Mouse (Mus musculus) urinary bladder, postnatal 14 days (tissue): ENCODE results near the gene Tubb4b.

ENCODE experiments used
- DNase-seq: peaks from one replicate; pipeline ENCODE4 v3.0.0; 2021; ENCODE audit warnings: low spot score

Gene Tubb4b

DNA sequence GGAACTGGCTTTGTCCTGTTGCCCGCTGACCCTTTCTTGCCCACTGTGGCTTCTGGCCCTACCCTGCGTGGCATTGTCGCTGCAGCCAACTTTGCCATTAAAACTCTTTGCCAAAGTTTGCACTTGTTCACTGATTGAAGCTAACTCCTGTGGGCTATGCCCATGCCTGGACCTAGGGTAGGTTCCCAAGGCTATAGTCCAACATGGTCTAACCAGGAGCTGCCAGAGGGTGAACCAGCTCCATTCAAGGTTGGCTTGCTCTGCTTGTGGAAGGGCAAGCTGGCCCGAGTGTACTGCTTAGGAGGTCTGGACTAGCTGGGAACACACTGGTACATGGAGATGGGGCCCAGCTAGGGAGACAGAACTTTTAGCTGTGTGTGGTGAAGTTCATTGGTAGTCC is 19.6 kb upstream of the Tubb4b start:
- DNase-seq = no peak

DNA sequence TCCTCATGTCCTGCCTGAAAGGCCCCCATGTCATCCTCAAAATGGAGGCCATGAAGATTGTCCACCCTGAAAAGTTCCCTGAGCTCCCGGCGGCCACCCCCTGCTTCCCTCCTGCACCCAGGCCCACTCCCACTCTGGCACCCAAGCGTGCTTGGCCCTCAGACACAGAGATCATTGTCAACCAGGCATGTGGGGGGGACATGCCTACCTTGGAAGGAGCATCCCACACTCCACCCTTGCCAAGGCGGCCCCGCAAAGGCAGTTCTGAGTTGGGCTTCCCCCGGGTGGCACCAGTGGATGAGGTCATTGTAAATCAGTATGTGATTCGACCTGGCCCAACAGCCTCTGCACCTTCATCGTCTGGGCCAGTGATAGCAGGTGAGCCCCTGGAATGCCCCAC is 18.8 kb upstream of the Tubb4b start:
- DNase-seq = no peak

GRCm38 (mm10) chr2:25242101-25242506 is 17.6 kb upstream of the Tubb4b start, which contains the start of the genes Rnf208 and Cysrt1:
TSS of gene Rnf208 (plus strand) at chr2:25242255.
TSS of gene Cysrt1 (minus strand) at chr2:25242452.
- DNase-seq = no peak

- no peak for DNase-seq
Measured at GRCm38 (mm10) chr2:25241438-25241775, 16.9 kb upstream of the Tubb4b start.

DNA sequence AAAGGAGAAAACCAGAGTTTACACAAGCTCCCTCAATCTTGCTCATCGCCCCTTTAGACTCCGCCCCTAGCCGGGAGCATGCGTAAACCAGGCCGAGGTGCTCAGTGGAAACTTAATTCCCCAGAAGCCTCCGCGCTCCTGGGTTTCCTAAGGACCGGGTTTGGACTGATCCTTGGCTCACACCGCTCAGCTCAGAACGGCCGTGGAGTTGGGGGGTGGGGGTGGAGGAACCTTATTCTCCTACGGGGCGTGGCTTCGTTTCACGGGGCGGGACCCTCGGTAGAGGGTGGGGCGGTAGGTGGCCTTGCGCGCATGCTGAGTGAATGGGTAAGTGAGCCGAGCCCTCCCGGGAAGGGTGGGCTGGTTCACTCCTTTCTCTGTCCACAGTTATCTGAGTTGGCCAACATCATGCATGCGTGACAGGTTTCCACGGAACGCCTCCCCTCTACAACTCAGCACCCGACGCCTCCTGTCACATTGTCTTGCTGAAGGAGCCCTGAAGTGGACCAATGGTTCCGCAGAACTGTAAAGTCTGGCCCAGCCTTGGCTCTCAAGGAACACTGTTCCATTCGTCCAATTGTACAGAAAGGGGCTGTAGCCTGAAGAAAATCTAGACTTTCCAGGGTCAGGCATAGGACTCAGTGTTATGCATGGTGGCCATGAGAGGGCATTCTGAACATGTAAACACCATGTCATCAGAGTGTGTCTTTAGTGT is 16.4 kb upstream of the Tubb4b start:
- peak; percentile 78 for DNase-seq

DNA sequence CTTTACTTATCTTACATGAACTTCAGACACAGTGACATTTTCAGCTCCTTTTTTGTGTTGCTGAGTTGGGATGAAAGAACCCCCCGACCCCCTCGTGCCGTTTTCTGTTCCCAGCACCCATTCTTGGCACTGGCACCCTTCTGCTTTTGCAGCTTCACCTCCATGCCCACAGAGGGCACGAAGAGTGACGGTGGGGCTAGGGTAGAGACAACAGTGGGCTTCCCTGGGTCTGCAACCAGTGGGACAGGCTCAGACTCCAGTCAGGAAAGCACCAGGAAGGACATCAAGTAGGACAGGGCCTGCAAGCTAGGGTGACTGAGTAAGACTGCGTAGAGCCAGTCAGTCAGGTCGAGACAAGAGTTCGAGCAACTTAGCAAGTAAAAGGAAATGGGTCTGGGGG is 15.8 kb upstream of the Tubb4b start:
- no peak for DNase-seq

- no peak for DNase-seq
Measured at GRCm38 (mm10) chr2:25239766-25240165, 15.3 kb upstream of the Tubb4b start.

DNA sequence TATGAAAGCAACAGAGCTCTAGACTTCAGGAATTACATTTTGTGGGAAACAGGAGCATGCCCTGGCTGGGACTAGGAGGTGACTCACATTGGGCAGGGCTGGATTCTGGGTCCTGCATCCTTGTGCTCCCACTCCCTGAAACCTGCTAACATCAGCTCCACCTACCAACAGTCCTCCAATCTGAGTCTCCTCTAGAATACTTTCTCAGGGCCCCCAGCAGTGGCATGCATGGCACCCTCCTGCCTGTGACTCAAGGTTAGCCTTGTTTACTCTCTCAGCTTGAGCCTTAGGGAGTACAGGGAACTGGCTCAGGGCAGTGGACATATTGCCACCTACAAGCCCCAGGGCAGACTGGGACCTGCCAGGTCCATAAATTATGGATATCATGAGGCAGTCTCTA is 13.6 kb upstream of the Tubb4b start:
- peak; percentile 44 for DNase-seq

DNA sequence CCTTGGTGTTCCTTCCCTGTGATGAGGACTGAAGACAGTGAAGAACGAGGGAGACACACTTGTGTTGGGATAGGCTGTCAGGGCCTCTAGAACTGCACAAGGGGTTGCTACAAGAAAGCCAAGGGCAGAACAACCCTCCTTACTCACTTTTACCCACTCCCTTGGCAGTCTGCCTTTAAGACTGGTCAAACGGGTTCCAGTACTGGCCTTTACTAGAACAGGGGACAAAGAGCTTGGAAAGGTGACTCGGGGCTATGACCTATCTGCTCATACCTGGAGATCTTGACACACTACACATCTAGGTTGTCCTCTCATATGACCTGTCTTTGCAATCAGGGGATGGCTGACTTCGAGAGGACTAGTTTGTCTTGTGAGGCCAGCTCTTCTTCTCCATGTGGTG is 13.0 kb upstream of the Tubb4b start:
- peak; percentile 88 for DNase-seq

DNA sequence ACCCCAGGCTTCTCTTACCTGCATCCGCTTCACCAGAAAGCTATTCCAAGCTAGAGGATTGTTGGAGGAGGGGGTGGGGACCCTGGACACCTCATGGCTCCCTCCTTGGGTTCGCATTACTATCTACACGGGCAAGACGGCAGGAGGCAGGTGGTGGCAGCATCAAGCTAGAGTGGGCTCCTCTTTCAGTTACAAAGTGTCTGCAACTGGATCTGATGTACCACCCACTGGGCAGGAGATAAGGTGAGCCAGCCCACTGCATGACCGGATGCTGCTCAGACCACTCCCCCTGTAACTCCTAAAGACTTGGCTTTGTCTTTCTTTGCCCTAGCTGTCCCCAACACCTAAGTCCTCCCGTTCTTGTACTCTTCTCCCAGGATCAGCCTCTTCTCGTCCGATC is 12.1 kb upstream of the Tubb4b start, which contains the start of gene Rnf224:
Rnf224 (minus strand) TSS at position 174 of the 400 bp plus-strand sequence.
- no peak for DNase-seq

DNA sequence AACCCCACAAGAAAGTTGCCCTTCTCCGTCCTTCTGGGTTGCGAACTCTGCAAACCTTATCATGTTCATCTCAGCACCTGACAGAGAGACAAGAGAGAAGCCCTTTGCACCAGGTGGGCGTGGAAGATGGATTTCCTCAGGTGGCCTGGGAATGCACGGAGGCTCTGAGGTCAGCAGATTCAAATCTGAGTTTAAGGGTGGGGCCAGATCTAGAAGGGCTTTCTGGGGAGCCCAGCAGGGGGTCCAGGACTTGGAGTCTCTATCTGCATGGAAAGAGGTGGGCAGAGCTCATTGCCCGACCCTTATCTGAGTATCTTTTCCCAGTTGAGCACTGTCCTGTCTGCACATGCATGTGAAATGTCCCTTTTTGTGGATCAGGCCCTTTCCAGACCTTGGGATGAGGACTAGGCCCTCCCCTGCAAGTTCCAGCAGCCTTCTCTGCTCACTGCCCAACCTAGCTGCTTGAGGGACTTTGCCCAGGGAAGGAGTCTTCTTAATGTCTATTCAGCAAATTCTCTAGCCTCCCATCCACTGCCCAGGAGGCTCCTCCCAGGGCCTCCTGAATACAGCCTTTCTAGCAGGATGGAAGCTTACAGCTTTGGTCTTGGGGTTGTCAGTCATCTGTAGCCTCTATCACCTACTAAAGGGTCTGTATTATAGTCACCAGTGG is 10.2 kb upstream of the Tubb4b start:
- DNase-seq = no peak

DNA sequence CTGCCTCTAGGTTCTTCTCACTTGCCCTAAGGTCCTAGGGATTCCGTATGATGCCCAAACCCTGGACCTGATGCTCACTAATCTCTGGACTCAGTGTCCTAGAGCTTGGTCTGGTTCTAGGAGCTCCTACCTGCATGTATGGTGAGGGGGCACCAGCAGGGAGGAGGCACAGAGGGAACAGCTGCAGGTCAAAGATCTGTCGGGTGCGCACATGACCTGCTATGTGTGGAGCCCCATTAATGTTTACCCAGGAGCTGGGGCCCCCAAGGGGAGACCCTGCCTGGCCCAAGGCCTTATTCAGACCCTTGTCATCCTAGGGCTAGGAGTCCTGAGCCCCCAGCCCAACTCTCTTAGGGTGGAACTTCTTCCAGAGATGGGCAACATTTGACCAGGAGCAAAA is 9.5 kb upstream of the Tubb4b start, which contains the start of gene Slc34a3:
Slc34a3 (minus strand) TSS at position 315 of the 400 bp plus-strand sequence.
- no peak for DNase-seq

GRCm38 (mm10) chr2:25233421-25233820 is 8.9 kb upstream of the Tubb4b start:
- DNase-seq = no peak

DNA sequence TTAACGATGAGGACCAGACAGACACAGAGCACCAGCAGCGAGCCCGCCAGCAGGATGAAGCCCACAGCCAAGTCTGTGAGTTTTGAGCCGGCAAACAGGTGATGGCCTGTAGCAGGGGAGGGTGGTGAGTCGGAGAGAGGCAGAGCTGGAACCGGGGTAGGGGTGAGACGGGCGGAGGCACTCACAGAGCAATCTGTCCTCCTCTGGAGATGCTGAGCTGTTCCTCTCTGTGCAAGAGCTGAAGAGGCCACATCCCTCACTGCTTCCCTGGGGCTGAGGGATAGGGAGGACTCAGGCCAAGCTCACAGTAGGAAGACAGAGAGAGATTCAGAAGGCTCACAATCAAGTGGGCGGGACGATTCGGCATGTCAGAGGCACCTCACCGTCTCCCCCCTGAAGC is 6.5 kb upstream of the Tubb4b start:
- DNase-seq = no peak

DNA sequence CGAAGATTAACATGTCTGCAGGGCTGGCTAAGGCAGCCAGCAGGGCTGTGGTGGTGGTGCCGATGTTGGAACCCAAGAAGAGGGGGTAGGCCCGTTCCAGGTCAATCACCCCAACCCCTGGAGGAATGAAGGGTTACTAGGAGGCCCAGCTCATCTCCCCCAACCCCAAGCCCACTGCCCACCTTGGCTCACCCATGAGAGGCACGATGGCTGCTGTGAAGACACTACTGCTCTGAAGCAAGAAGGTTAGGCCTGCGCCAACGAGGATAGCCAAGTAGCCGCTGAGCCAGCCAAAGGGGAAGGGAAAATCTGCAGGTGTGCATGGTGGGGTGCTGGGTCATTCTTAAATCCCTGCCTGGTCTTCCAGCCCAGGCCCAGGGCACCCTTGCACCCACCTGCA is 6.1 kb upstream of the Tubb4b start:
- no peak for DNase-seq

DNA sequence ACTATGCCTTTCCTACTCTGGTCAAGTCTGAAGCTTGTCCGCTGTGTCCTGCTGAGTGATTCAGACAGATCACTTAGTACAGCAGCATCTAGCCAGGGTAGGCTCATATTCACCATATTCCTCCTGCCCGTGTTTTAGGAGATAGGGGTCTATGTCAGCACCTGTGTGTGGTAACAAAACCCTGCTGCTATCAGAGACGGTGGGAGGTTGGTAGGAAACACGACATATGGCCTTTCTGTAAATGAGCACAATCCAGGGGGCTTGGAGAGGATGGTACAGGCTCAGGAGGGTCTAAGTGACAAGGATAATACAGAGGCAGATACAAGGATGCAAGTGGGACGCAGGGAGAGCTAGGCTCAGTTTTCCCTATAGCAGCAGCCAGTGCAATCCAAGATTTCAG is 5.1 kb upstream of the Tubb4b start:
- DNase-seq = no peak

- no peak for DNase-seq
Measured at GRCm38 (mm10) chr2:25228995-25229530, 4.6 kb upstream of the Tubb4b start.

DNA sequence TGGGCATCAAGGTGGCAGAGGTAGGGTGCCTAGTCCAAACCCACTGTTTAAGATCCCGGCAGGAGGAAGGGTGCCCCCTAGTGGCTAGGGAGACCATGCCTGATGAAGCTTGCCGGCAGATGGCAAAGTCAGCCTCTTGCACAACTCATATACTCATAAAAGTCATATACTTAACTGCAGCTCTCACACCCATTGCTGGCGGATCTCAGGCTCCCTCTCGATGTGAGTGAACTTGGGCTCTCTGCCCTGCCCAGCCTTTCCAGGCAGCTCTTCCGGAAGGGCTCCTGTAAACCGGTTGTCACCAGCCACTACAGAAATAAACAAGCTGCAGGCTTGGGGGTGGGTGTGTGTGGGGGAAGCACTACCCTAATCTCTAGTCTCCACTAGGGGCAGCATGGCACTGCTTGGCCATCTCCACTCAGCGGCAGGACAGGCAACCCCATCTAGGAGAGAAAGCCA is 4.0 kb upstream of the Tubb4b start:
- peak; percentile 94 for DNase-seq

DNA sequence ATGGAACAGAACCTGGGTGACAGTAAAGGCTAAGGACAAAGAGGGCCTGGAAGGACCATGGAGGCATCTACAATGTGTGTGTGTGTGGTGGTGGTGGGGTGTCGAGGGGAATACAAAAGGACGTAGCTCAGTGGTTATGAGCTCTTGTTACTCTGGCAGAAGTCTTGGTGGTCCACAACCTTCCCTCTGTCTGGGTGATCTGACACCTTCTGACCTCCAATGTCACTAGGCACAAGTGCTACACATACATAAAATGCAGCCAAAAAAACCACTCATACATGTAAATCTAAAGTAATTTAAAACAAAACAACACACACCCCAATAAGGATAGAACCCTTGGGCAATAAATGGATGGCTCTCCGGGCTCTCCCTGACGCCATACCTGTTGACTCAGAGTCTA is 2.9 kb upstream of the Tubb4b start:
- no peak for DNase-seq

- DNase-seq = no peak
Measured at GRCm38 (mm10) chr2:25226864-25227263, 2.4 kb upstream of the Tubb4b start.

- no peak for DNase-seq
Measured at GRCm38 (mm10) chr2:25225811-25226379, 1.4 kb upstream of the Tubb4b start.

DNA sequence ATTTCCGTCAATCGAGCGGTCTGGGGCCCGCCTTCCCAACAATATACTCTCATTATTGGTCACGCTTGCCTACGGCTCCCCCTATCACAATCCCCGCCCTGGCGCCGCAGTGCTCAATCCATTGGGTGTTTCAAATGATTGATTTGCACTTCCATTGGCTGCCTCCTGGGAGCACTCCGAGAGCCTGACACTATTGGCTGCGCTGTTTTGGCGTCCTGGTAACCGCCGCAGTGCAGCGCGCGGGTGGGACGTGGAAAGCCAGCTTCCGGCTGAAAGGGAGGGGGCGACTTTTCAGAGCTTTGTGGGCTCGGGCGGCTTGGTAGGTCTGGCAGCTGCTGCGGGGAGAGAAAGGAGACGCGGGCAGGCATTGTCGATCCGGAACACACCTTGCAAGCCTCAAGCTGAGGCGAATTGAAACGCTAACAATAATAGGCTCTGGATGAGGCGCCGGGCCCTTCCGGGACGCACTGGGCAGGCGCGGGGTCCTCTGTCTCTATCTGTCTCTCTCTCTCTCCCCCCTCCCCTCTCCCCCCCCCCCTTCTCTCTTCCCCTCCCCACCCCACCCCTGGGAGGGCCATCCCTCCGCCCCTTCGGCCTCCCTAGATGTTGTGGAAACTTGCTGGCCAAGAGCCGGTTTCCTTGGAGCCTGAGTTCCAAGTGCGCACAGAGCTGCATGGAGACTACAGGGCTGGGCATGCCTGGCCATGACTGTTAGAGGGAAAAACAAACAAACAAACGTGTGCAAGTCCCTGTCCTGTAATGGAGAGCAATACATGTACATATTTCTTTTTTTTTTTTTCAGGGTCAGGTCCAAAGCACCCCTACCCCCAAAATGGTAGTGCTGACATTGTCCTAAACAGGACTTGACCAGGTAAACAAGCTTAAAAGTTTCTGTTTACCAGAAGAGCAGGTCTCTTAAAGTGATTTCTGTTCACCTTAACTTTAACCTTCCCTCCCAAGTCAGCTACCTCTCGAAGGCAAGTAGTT is 557 bp upstream of the Tubb4b start:
- peak; percentile 98 for DNase-seq
